Comparison of ENCODE assay signal across 17 mouse cellular contexts in genomic region chr3:116620636-116621370, GRCm38 (mm10). TPM values are rescaled to one million over a fixed set of nuclear protein-coding genes. Genes with fewer than 3 reads are reported as not detected.
DNase-seq lines count a peak whose midpoint lies in the region; ATAC-seq and TF ChIP-seq lines count a peak whose summit lies in the region.
"Had no signal": no experiment of that assay in that cellular context is flagged by ENCODE, and none has a peak within 500 bp of the region (broad histone marks: within the 10 kb centered on the region; RNA-seq: fewer than 3 reads in every experiment).

No protein-coding gene starts in this region.

- H3K27ac ChIP-seq in layer of hippocampus, adult 2 months, result peak overlapping the region; percentile 21; the same call in 1 of the 2 replicates
- H3K27ac ChIP-seq: heart, embryonic 15.5 days; hindbrain, embryonic 13.5 days had no signal

- DNase-seq in layer of hippocampus, adult 2 months (ENCODE audit: low spot score in 2 of 2), result no peak
- DNase-seq in layer of hippocampus, adult 11-12 months (ENCODE audit: low spot score), result no peak
- peak; percentile 65 for DNase-seq in R1 (ENCODE audit: low read depth, low spot score)
- peak; percentile 45 for DNase-seq in liver
- no peak for DNase-seq in left cerebral cortex, postnatal 25 days (ENCODE audit: low spot score in 2 of 2)
- no peak for DNase-seq in kidney, postnatal 4 days
- no peak for DNase-seq in right cerebral cortex, postnatal 36 days (ENCODE audit: low spot score in 2 of 2)
- DNase-seq: adrenal gland, adult 8-10 months; cerebellum, postnatal 36 days; forebrain, postnatal 0 days; kidney, adult 2 months; lung, postnatal 4 days had no signal

- no peak for TF ChIP-seq CTCF in layer of hippocampus, adult 2 months (conservative IDR thresholded peaks at IDR 0.05)

- peak; percentile 94 for ATAC-seq in megakaryocyte progenitor cell, adult 5-6 weeks (replicated peaks; ENCODE audit: poor library complexity)
- ATAC-seq: forebrain, postnatal 0 days; Patski had no signal

- H3K4me3 ChIP-seq in layer of hippocampus, adult 2 months, result no peak overlapping the region
- H3K4me3 ChIP-seq: heart, embryonic 15.5 days; hindbrain, embryonic 13.5 days had no signal

- intact Hi-C loops in left cerebral cortex, postnatal 25 days (cut with DNase I), result no loop called here

RNA-seq across cellular contexts. Expression of gene Trmt13, which starts 6.4 kb away (rescaled TPM):
- 10 to 100 TPM; 17.9 to 24.4 TPM for total RNA-seq in layer of hippocampus, adult 2 months (2021)
- total RNA-seq in megakaryocyte progenitor cell, adult 5-6 weeks (2015), result 23.4 and 40.3 TPM in 2 replicates
- total RNA-seq in megakaryocyte progenitor cell, adult 5-6 weeks (2017), result 28.3 and 34.9 TPM in 2 replicates
- 10 to 100 TPM; 13.5 to 16.4 TPM for total RNA-seq in left cerebral cortex, postnatal 25 days (2021)

RNA-seq across cellular contexts. Expression of gene Sass6, which starts 26.0 kb away (rescaled TPM):
- total RNA-seq in layer of hippocampus, adult 2 months (2021), result 1 to 10 TPM; 7.4 to 9.4 TPM
- 38.0 and 39.6 TPM in 2 replicates for total RNA-seq in megakaryocyte progenitor cell, adult 5-6 weeks (2015)
- total RNA-seq in megakaryocyte progenitor cell, adult 5-6 weeks (2017), result 47.1 and 63.8 TPM in 2 replicates
- 1 to 10 TPM; 5.4 to 9.0 TPM for total RNA-seq in left cerebral cortex, postnatal 25 days (2021)

RNA-seq across cellular contexts. Expression of gene Mfsd14a, which starts 41.7 kb away (rescaled TPM):
- 10 to 100 TPM; 54.4 to 57.7 TPM for total RNA-seq in layer of hippocampus, adult 2 months (2021)
- 77.9 and 81.7 TPM in 2 replicates for total RNA-seq in megakaryocyte progenitor cell, adult 5-6 weeks (2015)
- 66.0 and 72.9 TPM in 2 replicates for total RNA-seq in megakaryocyte progenitor cell, adult 5-6 weeks (2017)
- 10 to 100 TPM; 61.6 to 62.4 TPM for total RNA-seq in left cerebral cortex, postnatal 25 days (2021)

RNA-seq across cellular contexts. Expression of gene Lrrc39, which starts 58.0 kb away (rescaled TPM):
- total RNA-seq in layer of hippocampus, adult 2 months (2021), result under 1 TPM in 1 of 2 experiments, not detected in 1; 0.12 TPM
- 0.05 and 0.52 TPM in 2 replicates for total RNA-seq in megakaryocyte progenitor cell, adult 5-6 weeks (2015)
- total RNA-seq in megakaryocyte progenitor cell, adult 5-6 weeks (2017), result 0.37 and 0.84 TPM in 2 replicates
- total RNA-seq in left cerebral cortex, postnatal 25 days (2021), result under 1 TPM in 1 of 2 experiments, not detected in 1; 0.14 TPM
- total RNA-seq: forebrain, postnatal 0 days; layer of hippocampus, adult 18-20 months had no signal

Comparison
In these comparisons a context has a peak if more than half of its experiments do, and no peak if none do; other contexts are left out.
1. DNase-seq: peak in R1 (single experiment) and liver (single experiment); none in layer of hippocampus, adult 2 months (0 of 2), layer of hippocampus, adult 11-12 months (single experiment), left cerebral cortex, postnatal 25 days (0 of 2), kidney, postnatal 4 days (0 of 2) and right cerebral cortex, postnatal 36 days (0 of 2).